Mouse (Mus musculus) neural tube, embryonic 12.5 days (tissue): Measurements from ENCODE around the gene Hist1h4j. TPM values are rescaled to one million over a fixed set of nuclear protein-coding genes. Genes with fewer than 3 reads are reported as not detected.
"Not testable (repeated sequence)": the region's sequence is repeated elsewhere in the genome, so short reads cannot be mapped to it uniquely, and the experiment has no call there.

Experiments used
- ATAC-seq: fragments of 200-750 bp; cut with Nextera tagmentation; 2 replicates; pipeline ENCODE4 v1.8.0; 2017; ENCODE audit warnings: low read depth, mild to moderate bottlenecking, moderate TSS enrichment, moderate library complexity; ENCODE audit not compliant: low FRiP score
- H3K27ac ChIP-seq: fragments of 300-500 bp; sonication (generic); 2 replicates; pipeline ENCODE4 v1.5.1; 2016
- H3K27me3 ChIP-seq: fragments of 300-500 bp; sonication (generic); replicated peaks from 2 replicates; pipeline ENCODE4 v1.6.1; 2016; ENCODE audit warnings: mild to moderate bottlenecking
- H3K36me3 ChIP-seq: fragments of 300-500 bp; sonication (generic); 2 replicates; pipeline ENCODE4 v1.6.1; 2016; ENCODE audit warnings: mild to moderate bottlenecking
- H3K4me1 ChIP-seq: fragments of 300-500 bp; sonication (generic); 2 replicates; pipeline ENCODE4 v1.6.1; 2016
- H3K4me2 ChIP-seq: fragments of 300-500 bp; sonication (generic); replicated peaks from 2 replicates; pipeline ENCODE4 v1.6.1; 2016; ENCODE audit warnings: mild to moderate bottlenecking
- H3K4me3 ChIP-seq: fragments of 300-500 bp; sonication (generic); 2 replicates; pipeline ENCODE4 v1.5.1; 2016
- H3K9ac ChIP-seq: fragments of 300-500 bp; sonication (generic); 2 replicates; pipeline ENCODE4 v1.6.1; 2016; ENCODE audit warnings: mild to moderate bottlenecking
- H3K9me3 ChIP-seq: fragments of 300-500 bp; sonication (generic); 2 replicates; pipeline ENCODE4 v1.6.1; 2016; ENCODE audit warnings: mild to moderate bottlenecking
- WGBS: fragments of 180-500 bp; shearing (Covaris S2); methylation state at CpG from one replicate; pipeline ENCODE4 v1.1.7; 2016; 5-methylcytosine and 5-hydroxymethylcytosine counted together
- polyA plus RNA-seq: library from polyadenylated mRNA; unstranded; fragments of >200 nt; fragmentation: Nextera tagmentation; extraction: Ambion mirVana; gene quantifications from 2 replicates; pipeline ENCODE4 v1.2.1, GENCODE M21; 2016

The Hist1h4j gene
- polyA plus RNA-seq, 1 experiment from 2014 or later: 1.6 TPM

DNA sequence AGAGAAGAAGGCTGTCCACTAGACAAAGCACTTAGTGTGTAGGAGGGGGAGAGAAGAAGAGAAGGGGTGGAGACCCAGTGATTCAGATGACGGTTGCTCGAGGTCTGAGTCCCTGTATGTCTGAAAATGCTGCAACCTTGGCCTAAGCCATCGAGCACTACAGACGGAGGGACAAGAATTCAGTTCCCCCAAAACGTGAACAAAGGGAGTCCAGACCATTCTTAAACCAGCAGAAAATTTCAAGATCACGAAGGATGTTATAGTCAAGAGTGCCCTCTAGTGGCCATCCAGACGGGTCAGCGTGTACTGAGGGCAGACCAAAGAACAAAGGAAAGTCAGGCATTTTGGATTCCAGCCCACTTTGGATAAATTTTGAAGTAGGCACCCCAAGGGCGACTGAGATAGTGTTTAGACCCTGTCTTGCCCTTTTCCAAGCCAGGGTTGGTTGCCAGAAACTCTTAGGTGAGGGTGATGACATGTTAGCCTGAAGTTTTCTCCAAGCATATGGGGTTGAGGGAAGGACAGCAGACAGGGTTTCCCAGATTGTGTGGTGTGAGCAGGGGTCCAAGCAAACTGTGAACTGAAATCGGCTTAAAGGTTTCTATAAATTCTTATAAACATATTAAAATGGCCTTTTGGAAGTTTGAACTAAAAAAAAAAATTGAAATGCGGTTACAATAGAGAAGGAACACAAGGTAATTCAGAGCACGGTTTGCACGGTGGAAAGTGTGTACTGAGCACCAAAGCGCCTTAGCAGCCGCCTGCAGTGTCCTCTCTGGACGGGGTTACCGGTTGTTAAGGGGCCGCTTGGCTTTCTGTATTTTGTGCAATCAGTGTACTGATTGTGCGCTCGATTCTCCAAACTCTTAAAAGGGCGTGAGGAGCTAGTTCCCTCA lies 606 bp upstream of the Hist1h4j start:
- Histone ChIP-seq H3K27ac (peak overlapping the region; percentile 90), H3K27me3 (no peaks in the 10 kb centered on the region), H3K4me3 (peak overlapping the region; percentile 40), H3K9ac (peak overlapping the region; percentile 57), H3K9me3 (no peaks in the 10 kb centered on the region), H3K4me2 (peak overlapping the region; percentile 63), H3K4me1 (peaks cover 6% of the 10 kb centered on the region), H3K36me3 (no peaks in the 10 kb centered on the region)
- under 1% methylated on average over 21 of the region's 21 CpGs for WGBS
- ATAC-seq: peak; percentile 85

DNA sequence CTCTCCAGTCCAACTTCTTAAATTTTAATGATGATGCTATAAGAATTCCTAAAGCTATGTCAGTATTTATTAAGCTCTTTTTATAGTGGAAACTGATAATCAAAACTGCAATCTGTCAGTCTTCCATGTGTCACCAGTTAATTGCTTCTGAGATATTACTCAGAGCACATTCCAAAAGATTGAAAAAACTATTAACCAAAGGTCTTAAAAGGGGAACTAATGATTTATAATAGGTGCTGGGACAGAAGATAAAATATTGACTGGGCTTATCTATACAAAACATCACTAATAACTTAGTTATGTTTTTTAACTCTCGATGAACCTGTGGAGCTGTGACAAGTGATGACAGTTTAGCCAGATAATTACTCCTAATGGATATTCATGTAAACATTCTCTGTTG lies 10.1 kb downstream of the Hist1h4j start:
- no peak overlapping the region for H3K9ac ChIP-seq
- no peaks in the 10 kb centered on the region for H3K27me3 ChIP-seq
- 98% methylated on average over 1 of the region's 1 CpGs for WGBS
- no peak overlapping the region for H3K4me3 ChIP-seq
- H3K4me1 ChIP-seq: peaks cover 9% of the 10 kb centered on the region
- no peaks in the 10 kb centered on the region for H3K36me3 ChIP-seq
- no peak overlapping the region for H3K27ac ChIP-seq
- no peak for ATAC-seq
- no peak overlapping the region for H3K4me2 ChIP-seq
- H3K9me3 ChIP-seq: no peaks in the 10 kb centered on the region

DNA sequence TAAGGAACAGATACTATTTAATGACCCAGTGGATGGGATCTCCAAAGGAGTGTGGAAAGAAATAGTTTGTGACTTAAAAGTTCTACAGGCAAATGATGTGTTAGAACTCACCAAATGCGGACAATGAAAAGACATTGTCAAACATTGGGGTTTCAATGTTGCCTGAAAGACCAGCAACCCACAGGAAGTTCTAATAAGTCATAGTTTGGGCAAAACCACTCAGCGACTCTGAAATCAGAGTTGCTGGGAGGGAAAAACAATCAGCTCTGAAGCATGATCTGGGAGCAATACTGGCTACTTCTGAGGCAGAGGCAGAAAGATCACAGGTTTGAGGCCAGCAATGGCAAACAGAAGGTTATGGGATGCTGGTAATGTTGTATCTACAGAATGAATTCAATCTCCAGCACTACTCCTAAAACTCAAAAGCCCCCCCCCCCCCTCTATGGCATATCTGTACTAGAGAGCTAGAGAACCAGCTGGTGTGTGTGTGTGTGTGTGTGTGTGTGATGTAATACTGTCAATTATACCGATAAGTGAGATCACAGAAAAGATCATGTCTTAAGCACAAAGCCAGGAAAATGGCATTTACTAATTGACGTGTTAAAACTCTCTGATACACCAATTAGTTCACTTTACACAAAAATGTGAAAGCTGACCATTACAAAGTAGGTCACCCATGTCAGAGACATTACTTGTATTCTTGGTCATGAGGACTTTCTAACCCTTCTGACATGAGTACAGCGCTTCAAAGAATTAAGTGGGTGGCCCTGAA lies 14.7 kb downstream of the Hist1h4j start:
- H3K4me2 ChIP-seq: peak overlapping the region; percentile 85
- WGBS: 3% methylated on average over 5 of the region's 5 CpGs
- no peak; the same call in 1 of the 2 replicates for ATAC-seq
- H3K4me1 ChIP-seq: peaks cover 12% of the 10 kb centered on the region
- peak overlapping the region; percentile 68 for H3K9ac ChIP-seq
- no peaks in the 10 kb centered on the region for H3K36me3 ChIP-seq
- H3K27me3 ChIP-seq: no peaks in the 10 kb centered on the region
- 0 out of 2 replicates have a peak overlapping the region, but pooled peaks have one; percentile 16 for H3K27ac ChIP-seq
- H3K9me3 ChIP-seq: no peaks in the 10 kb centered on the region
- H3K4me3 ChIP-seq: peak overlapping the region; percentile 51

- Histone ChIP-seq H3K27ac (peak within 1 kb of the TSS; percentile 72; the same call in 1 of the 2 replicates), H3K4me1 (peaks cover 12% of the 10 kb centered on the region), H3K9ac (peak within 1 kb of the TSS; percentile 68), H3K4me2 (peak within 1 kb of the TSS; percentile 85), H3K4me3 (peak within 1 kb of the TSS; percentile 51)
- peak; percentile 79 for ATAC-seq
- WGBS: under 1% methylated on average over 47 of the region's 56 CpGs
- H3K36me3 ChIP-seq, H3K27me3 ChIP-seq, H3K9me3 ChIP-seq: not testable (repeated sequence)
Measured at GRCm38 (mm10) chr13:21750159-21751017, 15.5 kb downstream of the Hist1h4j start, which contains the start of gene Hist1h4k. TSS of gene Hist1h4k (minus strand) at chr13:21750505.

GRCm38 (mm10) chr13:21751417-21751816 lies 16.6 kb downstream of the Hist1h4j start:
- H3K9ac ChIP-seq: no peak overlapping the region
- peak overlapping the region; percentile 25; the same call in 1 of the 2 replicates for H3K4me2 ChIP-seq
- H3K27ac ChIP-seq: no peak overlapping the region
- no peaks in the 10 kb centered on the region for H3K9me3 ChIP-seq
- H3K36me3 ChIP-seq: no peaks in the 10 kb centered on the region
- no peak for ATAC-seq
- H3K27me3 ChIP-seq: no peaks in the 10 kb centered on the region
- H3K4me3 ChIP-seq: no peak overlapping the region
- H3K4me1 ChIP-seq: peaks cover 12% of the 10 kb centered on the region

DNA sequence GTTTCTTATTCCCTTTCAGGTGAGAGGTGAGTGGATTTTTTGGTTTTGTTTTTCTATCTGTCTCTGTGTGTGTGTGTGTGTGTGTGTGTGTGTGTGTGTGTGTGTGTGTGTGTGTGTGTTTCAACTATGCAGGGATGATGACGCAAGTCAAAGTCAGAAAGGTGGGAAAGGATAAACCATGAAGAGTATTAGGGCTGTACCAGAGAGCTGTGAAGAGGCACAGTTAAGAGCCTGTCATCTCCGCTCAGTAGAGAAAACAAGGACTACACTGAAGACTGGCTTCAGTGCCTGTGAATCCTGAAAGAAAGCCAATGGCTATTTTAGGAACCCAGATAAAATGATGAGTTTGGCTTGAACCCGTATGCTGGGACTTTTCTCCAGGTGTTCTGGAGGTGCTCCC lies 17.0 kb downstream of the Hist1h4j start:
- Histone ChIP-seq H3K27ac (no peak overlapping the region), H3K4me2 (peak overlapping the region; percentile 67; the same call in 1 of the 2 replicates), H3K4me3 (no peak overlapping the region), H3K4me1 (peaks cover 12% of the 10 kb centered on the region), H3K9me3 (no peaks in the 10 kb centered on the region), H3K27me3 (no peaks in the 10 kb centered on the region), H3K36me3 (no peaks in the 10 kb centered on the region), H3K9ac (no peak overlapping the region)
- no peak for ATAC-seq
- 79% methylated on average over 3 of the region's 3 CpGs for WGBS

- Histone ChIP-seq H3K9me3 (no peaks in the 10 kb centered on the region), H3K27me3 (no peaks in the 10 kb centered on the region), H3K27ac (no peak overlapping the region), H3K4me1 (peaks cover 12% of the 10 kb centered on the region), H3K36me3 (no peaks in the 10 kb centered on the region), H3K4me3 (no peak overlapping the region), H3K9ac (no peak overlapping the region), H3K4me2 (peak overlapping the region; percentile 67)
- 43% methylated on average over 3 of the region's 3 CpGs for WGBS
- no peak for ATAC-seq
Measured at GRCm38 (mm10) chr13:21752356-21752755, 17.5 kb downstream of the Hist1h4j start.

GRCm38 (mm10) chr13:21753051-21753523 lies 18.2 kb downstream of the Hist1h4j start:
- H3K9me3 ChIP-seq: no peaks in the 10 kb centered on the region
- no peaks in the 10 kb centered on the region for H3K27me3 ChIP-seq
- H3K36me3 ChIP-seq: no peaks in the 10 kb centered on the region
- no peak for ATAC-seq
- H3K9ac ChIP-seq: peak overlapping the region; percentile 55
- peak overlapping the region; percentile 84 for H3K27ac ChIP-seq
- H3K4me3 ChIP-seq: peak overlapping the region; percentile 43
- peaks cover 12% of the 10 kb centered on the region for H3K4me1 ChIP-seq
- peak overlapping the region; percentile 67 for H3K4me2 ChIP-seq
- 2% methylated on average over 10 of the region's 10 CpGs for WGBS

GRCm38 (mm10) chr13:21753524-21754285 lies 18.8 kb downstream of the Hist1h4j start, which contains the start of the genes Hist1h2ak and Hist1h2bn:
TSS of gene Hist1h2ak (minus strand) at chr13:21753827.
TSS of gene Hist1h2bn (plus strand) at chr13:21754123.
- Histone ChIP-seq H3K4me3 (peak within 1 kb of the TSS; percentile 43), H3K27ac (peak within 1 kb of the TSS; percentile 84), H3K4me2 (peak within 1 kb of the TSS; percentile 67), H3K9ac (peak within 1 kb of the TSS; percentile 55), H3K4me1 (peaks cover 12% of the 10 kb centered on the region)
- ATAC-seq: peak; percentile 93
- H3K9me3 ChIP-seq, H3K27me3 ChIP-seq, H3K36me3 ChIP-seq: not testable (repeated sequence)
- under 1% methylated on average over 50 of the region's 50 CpGs for WGBS

GRCm38 (mm10) chr13:21754294-21755001 lies 19.6 kb downstream of the Hist1h4j start:
- H3K4me1 ChIP-seq, H3K36me3 ChIP-seq, H3K27me3 ChIP-seq, H3K9me3 ChIP-seq: not testable (repeated sequence)
- peak overlapping the region; percentile 50; the same call in 1 of the 2 replicates for H3K27ac ChIP-seq
- peak overlapping the region; percentile 52 for H3K9ac ChIP-seq
- peak overlapping the region; percentile 35 for H3K4me3 ChIP-seq
- ATAC-seq: peak; percentile 11
- WGBS: 0% methylated on average over 26 of the region's 26 CpGs
- H3K4me2 ChIP-seq: peak overlapping the region; percentile 67
